Mouse (Mus musculus) lung, embryonic 15.5 days (tissue): Measurements from ENCODE around the gene Rasgrp2. TPM values are rescaled to one million over a fixed set of nuclear protein-coding genes. Genes with fewer than 3 reads are reported as not detected.

ENCODE experiments used
- ATAC-seq: fragments of 200-750 bp; cut with Nextera tagmentation; 2 replicates; pipeline ENCODE4 v1.8.0; 2017; ENCODE audit warnings: moderate number of reproducible peaks, borderline replicate concordance; ENCODE audit not compliant: low FRiP score, low TSS enrichment; ENCODE audit errors: extremely low read depth
- H3K27ac ChIP-seq: fragments of 300-500 bp; sonication (generic); 2 replicates; pipeline ENCODE4 v1.5.1; 2015; ENCODE audit warnings: moderate library complexity, mild to moderate bottlenecking, inconsistent platforms
- H3K27me3 ChIP-seq: fragments of 300-500 bp; sonication (generic); 2 replicates; pipeline ENCODE4 v1.6.1; 2015; ENCODE audit warnings: inconsistent platforms
- H3K36me3 ChIP-seq: fragments of 300-500 bp; sonication (generic); 2 replicates; pipeline ENCODE4 v1.6.1; 2015; ENCODE audit warnings: inconsistent platforms
- H3K4me1 ChIP-seq: fragments of 300-500 bp; sonication (generic); 2 replicates; pipeline ENCODE4 v1.6.1; 2015; ENCODE audit warnings: inconsistent platforms
- H3K4me2 ChIP-seq: fragments of 300-500 bp; sonication (generic); 2 replicates; pipeline ENCODE4 v1.6.1; 2015; ENCODE audit warnings: inconsistent platforms, mild to moderate bottlenecking, moderate library complexity
- H3K4me3 ChIP-seq: fragments of 300-500 bp; sonication (generic); 2 replicates; pipeline ENCODE4 v1.5.1; 2015; ENCODE audit warnings: mild to moderate bottlenecking, inconsistent platforms
- H3K9ac ChIP-seq: fragments of 300-500 bp; sonication (generic); 2 replicates; pipeline ENCODE4 v1.6.1; 2015; ENCODE audit warnings: inconsistent platforms
- H3K9me3 ChIP-seq: fragments of 300-500 bp; sonication (generic); 2 replicates; pipeline ENCODE4 v1.6.1; 2016; ENCODE audit warnings: inconsistent platforms
- WGBS: fragments of 180-500 bp; shearing (Covaris S2); methylation state at CpG from one replicate; pipeline ENCODE4 v1.1.7; 2015; 5-methylcytosine and 5-hydroxymethylcytosine counted together
- polyA plus RNA-seq: library from polyadenylated mRNA; unstranded; fragments of >200 nt; fragmentation: Nextera tagmentation; extraction: Ambion mirVana; gene quantifications from 2 replicates; pipeline ENCODE4 v1.2.1, GENCODE M21; 2015

Gene Rasgrp2
- polyA plus RNA-seq, 1 experiment from 2014 or later, result 72.1 TPM

- ATAC-seq, result peak; percentile 44
- Histone ChIP-seq H3K27me3 (no peaks in the 10 kb centered on the region), H3K9ac (no peak overlapping the region), H3K4me2 (no peak overlapping the region), H3K9me3 (no peaks in the 10 kb centered on the region), H3K4me3 (no peak overlapping the region), H3K4me1 (0 out of 2 replicates have a peak, but pooled peaks cover 3% of the 10 kb centered on the region), H3K36me3 (peaks cover 95% of the 10 kb centered on the region), H3K27ac (no peak overlapping the region)
- WGBS, result 62% methylated on average over 12 of the region's 12 CpGs
These were observed 25.4 kb upstream of the Rasgrp2 start for GRCm38 (mm10) chr19:6373539-6374400.

DNA sequence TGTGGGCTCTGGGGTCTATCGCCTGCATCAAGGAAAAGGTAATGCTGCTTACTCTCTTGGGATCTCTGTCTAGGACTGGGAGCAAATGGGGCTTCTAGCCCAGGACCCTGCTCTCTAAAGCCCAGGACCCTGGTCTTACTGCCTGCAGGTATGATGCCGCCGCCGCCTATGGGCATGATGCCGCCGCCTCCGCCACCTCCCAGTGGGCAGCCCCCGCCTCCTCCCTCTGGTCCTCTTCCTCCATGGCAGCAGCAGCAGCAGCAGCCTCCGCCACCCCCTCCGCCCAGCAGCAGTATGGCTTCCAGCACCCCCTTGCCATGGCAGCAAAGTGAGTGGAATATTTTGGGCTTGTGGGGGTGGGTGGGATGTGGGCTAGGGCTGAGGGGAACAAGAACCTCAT, 24.6 kb upstream of the Rasgrp2 start:
- H3K9me3 ChIP-seq, result no peaks in the 10 kb centered on the region
- H3K27ac ChIP-seq, result no peak overlapping the region
- 0 out of 2 replicates have a peak, but pooled peaks cover 3% of the 10 kb centered on the region for H3K4me1 ChIP-seq
- H3K36me3 ChIP-seq, result peaks cover 94% of the 10 kb centered on the region
- ATAC-seq, result no peak
- no peak overlapping the region for H3K4me3 ChIP-seq
- H3K9ac ChIP-seq, result no peak overlapping the region
- no peaks in the 10 kb centered on the region for H3K27me3 ChIP-seq
- H3K4me2 ChIP-seq, result no peak overlapping the region
- WGBS, result 99% methylated on average over 10 of the region's 10 CpGs

- H3K9ac ChIP-seq, result no peak overlapping the region
- no peak overlapping the region for H3K27ac ChIP-seq
- no peak for ATAC-seq
- peaks cover 3% of the 10 kb centered on the region; the same call in 1 of the 2 replicates for H3K4me1 ChIP-seq
- no peak overlapping the region for H3K4me2 ChIP-seq
- no peak overlapping the region for H3K4me3 ChIP-seq
- H3K9me3 ChIP-seq, result no peaks in the 10 kb centered on the region
- 90% methylated on average over 39 of the region's 42 CpGs for WGBS
- H3K27me3 ChIP-seq, result no peaks in the 10 kb centered on the region
- peaks cover 85% of the 10 kb centered on the region for H3K36me3 ChIP-seq
These were observed 23.5 kb upstream of the Rasgrp2 start for GRCm38 (mm10) chr19:6375423-6376254.

DNA sequence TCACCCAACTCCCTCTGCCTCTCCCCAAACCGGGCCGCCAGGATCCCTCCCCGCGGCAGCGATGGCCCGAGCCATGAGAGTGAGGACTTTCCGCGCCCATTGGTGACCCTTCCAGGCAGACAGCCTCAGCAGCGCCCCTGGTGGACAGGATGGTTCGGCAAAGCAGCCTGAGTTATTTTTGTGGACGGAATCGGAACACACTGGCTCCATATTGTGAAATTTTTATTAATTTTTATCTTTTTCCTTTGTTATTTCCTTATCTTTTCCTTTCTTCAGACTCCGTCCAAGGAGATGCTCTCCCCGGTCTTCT, 22.9 kb upstream of the Rasgrp2 start:
- ATAC-seq, result no peak
- H3K27ac ChIP-seq, result no peak overlapping the region

DNA sequence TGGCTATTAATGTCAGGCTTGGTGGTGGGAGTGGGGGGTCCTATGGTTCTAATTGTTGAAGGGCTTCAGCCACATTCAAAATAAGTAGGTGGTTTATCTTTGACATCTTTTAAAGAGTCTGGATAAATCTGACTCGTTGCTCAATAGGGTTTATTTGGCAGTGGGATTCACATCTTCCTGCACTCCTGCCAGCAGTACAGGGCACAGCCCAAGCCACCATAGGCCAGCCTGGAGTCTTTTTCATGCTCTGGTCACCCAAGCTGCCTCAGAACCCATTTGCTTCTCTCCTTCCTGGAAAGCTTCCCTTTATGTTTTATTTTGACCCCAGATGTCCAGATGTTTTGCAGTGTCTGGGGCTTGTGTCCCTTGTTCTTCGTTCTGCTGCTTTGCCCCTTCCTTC, 22.5 kb upstream of the Rasgrp2 start:
- H3K4me2 ChIP-seq, result no peak overlapping the region
- peaks cover 75% of the 10 kb centered on the region for H3K36me3 ChIP-seq
- H3K4me3 ChIP-seq, result no peak overlapping the region
- 65% methylated on average over 2 of the region's 2 CpGs for WGBS
- no peaks in the 10 kb centered on the region for H3K27me3 ChIP-seq
- no peak for ATAC-seq
- H3K4me1 ChIP-seq, result peaks cover 1% of the 10 kb centered on the region; the same call in 1 of the 2 replicates
- no peaks in the 10 kb centered on the region for H3K9me3 ChIP-seq
- no peak overlapping the region for H3K9ac ChIP-seq
- H3K27ac ChIP-seq, result no peak overlapping the region

More for the DNA sequence above, 22.9 kb upstream of the Rasgrp2 start:
- H3K9me3 ChIP-seq, result no peaks in the 10 kb centered on the region
- H3K9ac ChIP-seq, result no peak overlapping the region
- no peaks in the 10 kb centered on the region for H3K27me3 ChIP-seq
- peaks cover 79% of the 10 kb centered on the region for H3K36me3 ChIP-seq
- H3K4me1 ChIP-seq, result peaks cover 3% of the 10 kb centered on the region; the same call in 1 of the 2 replicates
- 73% methylated on average over 14 of the region's 14 CpGs for WGBS
- no peak overlapping the region for H3K4me3 ChIP-seq
- H3K4me2 ChIP-seq, result no peak overlapping the region

- Histone ChIP-seq H3K36me3 (peaks cover 66% of the 10 kb centered on the region), H3K9me3 (no peaks in the 10 kb centered on the region), H3K27ac (no peak overlapping the region), H3K27me3 (no peaks in the 10 kb centered on the region), H3K4me1 (no peaks in the 10 kb centered on the region; the same call in 1 of the 2 replicates), H3K9ac (no peak overlapping the region), H3K4me2 (no peak overlapping the region), H3K4me3 (no peak overlapping the region)
- ATAC-seq, result no peak
- 83% methylated on average over 11 of the region's 11 CpGs for WGBS
These were observed 21.7 kb upstream of the Rasgrp2 start for GRCm38 (mm10) chr19:6377327-6378040.

DNA sequence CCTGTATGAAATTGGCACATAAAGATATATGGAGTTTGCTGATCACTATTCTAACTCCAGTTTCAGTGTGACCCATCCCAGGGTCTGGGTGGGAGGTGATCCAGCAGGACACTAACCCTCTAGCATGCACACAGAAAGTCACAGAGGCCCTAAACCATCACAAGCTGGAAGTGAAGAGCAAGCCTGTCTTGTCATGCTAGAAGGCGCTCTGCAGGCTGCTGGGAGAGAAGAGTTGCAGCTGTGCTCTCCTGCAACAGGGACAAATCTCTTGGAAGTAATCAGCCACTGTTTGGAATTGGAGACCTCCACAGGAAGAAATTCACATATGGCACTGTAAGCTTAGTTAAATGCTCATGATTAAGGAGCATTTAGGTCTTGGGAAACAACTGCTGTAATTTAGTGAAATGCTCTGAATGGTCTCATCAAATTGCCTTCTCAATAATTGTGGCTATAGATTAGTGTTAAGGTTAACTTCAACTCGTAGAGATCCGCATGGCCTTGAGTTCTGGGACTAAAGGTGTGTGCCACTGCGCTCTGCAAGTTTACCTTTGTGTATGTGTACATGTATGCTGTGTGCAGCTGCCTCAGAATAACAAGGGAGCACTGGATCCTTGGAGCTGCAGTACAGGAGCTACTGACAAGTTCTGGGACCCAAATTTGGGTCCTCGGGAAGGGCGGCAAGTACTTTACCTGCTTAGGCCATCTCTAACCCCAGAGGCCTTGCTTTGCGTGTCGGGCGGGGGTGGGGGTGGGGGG, 18.6 kb upstream of the Rasgrp2 start:
- 86% methylated on average over 9 of the region's 9 CpGs for WGBS
- no peak overlapping the region for H3K9ac ChIP-seq

DNA sequence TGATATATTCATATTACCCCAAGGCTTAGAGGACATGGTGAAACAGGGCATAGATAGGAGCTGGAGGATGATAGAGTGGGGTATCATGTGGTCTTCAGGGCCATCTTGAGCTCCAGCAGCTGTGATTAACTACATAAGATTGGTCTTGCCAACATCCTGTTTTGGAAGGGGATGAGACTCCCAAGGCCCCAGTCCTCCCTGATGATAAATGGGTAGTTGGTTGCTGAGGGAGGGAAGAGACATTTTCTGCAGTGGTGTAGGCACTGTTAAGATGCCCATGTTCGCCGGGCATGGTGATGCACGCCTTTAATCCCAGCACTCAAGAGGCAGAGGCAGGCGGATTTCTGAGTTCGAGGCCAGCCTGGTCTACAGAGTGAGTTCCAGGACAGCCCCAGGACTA, 17.9 kb upstream of the Rasgrp2 start:
- Histone ChIP-seq H3K36me3 (peaks cover 31% of the 10 kb centered on the region), H3K9ac (no peak overlapping the region), H3K27ac (no peak overlapping the region), H3K9me3 (no peaks in the 10 kb centered on the region), H3K27me3 (no peaks in the 10 kb centered on the region), H3K4me2 (no peak overlapping the region), H3K4me1 (peaks cover 22% of the 10 kb centered on the region), H3K4me3 (no peak overlapping the region)
- 96% methylated on average over 5 of the region's 5 CpGs for whole genome bisulfite sequencing
- no peak for ATAC-seq

More for the DNA sequence above, 18.6 kb upstream of the Rasgrp2 start:
- no peaks in the 10 kb centered on the region for H3K9me3 ChIP-seq
- H3K36me3 ChIP-seq, result peaks cover 38% of the 10 kb centered on the region
- peaks cover 22% of the 10 kb centered on the region for H3K4me1 ChIP-seq
- H3K27ac ChIP-seq, result no peak overlapping the region
- no peak for ATAC-seq
- H3K27me3 ChIP-seq, result no peaks in the 10 kb centered on the region
- H3K4me3 ChIP-seq, result no peak overlapping the region
- H3K4me2 ChIP-seq, result no peak overlapping the region

- no peak for ATAC-seq
- Histone ChIP-seq H3K36me3 (peaks cover 19% of the 10 kb centered on the region), H3K9me3 (no peaks in the 10 kb centered on the region), H3K4me2 (no peak overlapping the region), H3K4me1 (peaks cover 22% of the 10 kb centered on the region), H3K4me3 (no peak overlapping the region), H3K9ac (no peak overlapping the region), H3K27ac (no peak overlapping the region), H3K27me3 (no peaks in the 10 kb centered on the region)
- 57% methylated on average over 4 of the region's 4 CpGs for WGBS
These were observed 16.7 kb upstream of the Rasgrp2 start for GRCm38 (mm10) chr19:6382323-6382924.

- no peak for ATAC-seq
- Histone ChIP-seq H3K4me2 (no peak overlapping the region), H3K9ac (no peak overlapping the region), H3K4me1 (peaks cover 22% of the 10 kb centered on the region), H3K4me3 (no peak overlapping the region), H3K27ac (peak overlapping the region; percentile 48), H3K36me3 (peaks cover 9% of the 10 kb centered on the region; the same call in 1 of the 2 replicates), H3K9me3 (no peaks in the 10 kb centered on the region), H3K27me3 (no peaks in the 10 kb centered on the region)
- 41% methylated on average over 5 of the region's 5 CpGs for WGBS
These were observed 15.7 kb upstream of the Rasgrp2 start for GRCm38 (mm10) chr19:6383470-6383869.
